Mouse (Mus musculus): Measurements from ENCODE around the gene Lmtk2.

The Lmtk2 gene

DNA sequence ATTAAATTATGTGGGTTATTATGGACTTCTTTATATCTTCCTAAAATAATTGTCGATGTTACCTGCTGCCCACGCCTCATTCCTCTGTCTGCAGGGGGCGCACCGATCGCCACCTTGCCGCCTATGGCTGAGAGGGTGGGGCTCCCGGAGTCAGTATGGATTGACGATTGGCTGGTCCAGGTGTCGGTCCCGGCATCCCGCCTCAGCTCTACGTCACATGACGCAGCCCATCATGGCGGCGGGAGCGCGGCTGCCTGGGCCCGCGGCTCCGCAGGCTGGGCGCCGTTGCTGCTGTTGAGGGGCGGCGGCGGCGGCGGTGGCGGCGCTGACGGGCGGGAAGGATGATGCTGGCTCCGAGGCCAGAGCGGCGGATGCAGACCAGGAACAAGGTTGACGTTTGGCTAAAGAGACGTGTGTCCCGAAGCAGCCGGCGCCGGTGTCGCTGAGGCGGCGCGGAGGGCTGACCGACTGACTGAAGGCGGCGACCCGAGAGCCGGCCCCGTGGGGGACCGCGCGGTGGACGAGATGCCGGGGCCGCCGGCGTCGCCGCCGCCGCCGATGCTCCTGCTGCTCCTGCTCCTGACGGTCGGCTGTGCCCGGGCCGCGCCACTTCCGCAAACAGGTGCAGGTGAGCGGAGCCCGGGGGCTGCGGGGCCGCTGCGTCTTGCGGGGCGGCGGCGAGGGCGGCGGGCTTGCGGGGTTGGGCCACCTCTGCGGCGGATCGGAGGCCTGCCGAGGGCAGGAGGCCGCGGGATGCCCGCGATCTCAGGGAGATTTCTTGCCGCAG lies at the start of gene Lmtk2:
Lmtk2 (plus strand) TSS at position 288 of the 787 bp plus-strand sequence.
- DNase-seq (ENCODE audit: extremely low read depth, low read depth) = peak; percentile 78

GRCm38 (mm10) chr5:144051268-144051667 lies 49.0 kb upstream of the Lmtk2 start:
- peak; percentile 26 for DNase-seq (ENCODE audit: extremely low read depth, low read depth)

GRCm38 (mm10) chr5:144053450-144053849 lies 46.8 kb upstream of the Lmtk2 start:
- DNase-seq (ENCODE audit: extremely low read depth, low read depth) = no peak

- DNase-seq (ENCODE audit: extremely low read depth, low read depth) = no peak
Measured at GRCm38 (mm10) chr5:144054340-144054739, 45.9 kb upstream of the Lmtk2 start.

GRCm38 (mm10) chr5:144064093-144064492 lies 36.1 kb upstream of the Lmtk2 start:
- no peak for DNase-seq (ENCODE audit: extremely low read depth, low read depth)

DNA sequence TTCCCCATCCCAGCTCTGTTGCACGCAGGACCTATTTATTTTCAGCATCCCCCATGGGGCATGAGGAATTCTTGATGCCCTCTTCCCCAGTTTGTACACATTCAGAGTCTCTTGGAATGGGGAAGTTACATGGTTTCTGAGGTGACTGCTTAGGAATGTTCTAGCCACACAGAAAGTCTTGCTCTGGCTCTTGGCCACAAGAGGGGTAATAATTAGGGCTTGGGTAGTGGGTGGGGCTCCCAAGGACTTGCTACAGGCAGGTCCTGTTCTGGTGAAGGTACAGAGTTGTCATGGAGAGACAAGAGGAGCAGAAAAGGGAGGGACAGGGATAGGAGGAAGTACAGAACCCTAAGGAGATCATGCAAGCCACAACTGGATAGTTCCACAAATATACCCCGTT lies 34.2 kb upstream of the Lmtk2 start:
- no peak for DNase-seq (ENCODE audit: extremely low read depth, low read depth)

GRCm38 (mm10) chr5:144070064-144070463 lies 30.2 kb upstream of the Lmtk2 start:
- DNase-seq (ENCODE audit: extremely low read depth, low read depth) = no peak

- no peak for DNase-seq (ENCODE audit: extremely low read depth, low read depth)
Measured at GRCm38 (mm10) chr5:144071249-144071648, 29.0 kb upstream of the Lmtk2 start.

GRCm38 (mm10) chr5:144077541-144077940 lies 22.7 kb upstream of the Lmtk2 start:
- no peak for DNase-seq (ENCODE audit: extremely low read depth, low read depth)

DNA sequence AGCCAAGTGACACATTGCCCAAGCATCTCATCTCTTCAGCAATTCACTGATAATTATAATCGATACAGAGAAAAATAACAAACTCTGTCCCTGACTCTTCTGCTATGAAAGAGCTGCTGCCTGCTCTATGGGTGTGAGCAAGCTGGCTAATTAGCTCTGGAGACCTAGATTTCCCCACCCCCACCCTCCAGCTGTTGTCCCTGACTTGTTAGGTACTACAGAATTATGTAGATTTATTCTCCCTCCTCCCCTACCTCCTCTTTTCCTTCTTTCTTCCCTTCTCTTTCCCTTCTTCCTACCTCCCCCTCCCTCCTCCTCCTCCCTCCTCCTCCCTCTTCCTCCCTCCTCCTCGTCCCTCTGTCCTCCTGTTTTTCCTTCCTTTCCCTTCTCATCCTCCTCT lies 19.4 kb upstream of the Lmtk2 start:
- no peak for DNase-seq (ENCODE audit: extremely low read depth, low read depth)

GRCm38 (mm10) chr5:144082006-144082405 lies 18.2 kb upstream of the Lmtk2 start:
- no peak for DNase-seq (ENCODE audit: extremely low read depth, low read depth)

GRCm38 (mm10) chr5:144083521-144083920 lies 16.7 kb upstream of the Lmtk2 start:
- no peak for DNase-seq (ENCODE audit: extremely low read depth, low read depth)

- no peak for DNase-seq (ENCODE audit: extremely low read depth, low read depth)
Measured at GRCm38 (mm10) chr5:144084271-144084670, 16.0 kb upstream of the Lmtk2 start.

- DNase-seq (ENCODE audit: extremely low read depth, low read depth) = no peak
Measured at GRCm38 (mm10) chr5:144085696-144086095, 14.5 kb upstream of the Lmtk2 start.

DNA sequence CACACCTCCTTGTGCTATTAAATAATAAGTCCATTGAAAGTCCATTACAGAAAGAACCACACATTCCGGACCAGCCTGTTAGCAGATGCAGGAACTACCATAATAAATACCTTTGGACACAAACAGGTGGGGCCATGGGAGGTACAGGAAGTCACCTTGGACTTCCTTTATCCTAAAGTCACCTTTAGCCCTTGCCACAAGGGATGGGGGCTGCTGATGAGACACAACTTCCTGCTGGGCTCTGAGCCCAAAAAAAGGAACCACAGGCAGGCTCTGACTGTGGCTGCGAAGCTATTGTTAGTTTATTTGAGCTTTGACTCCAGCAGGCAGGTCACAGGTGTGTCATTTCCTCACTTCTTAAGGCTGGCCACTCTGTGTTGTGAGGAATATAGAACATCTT lies 13.7 kb upstream of the Lmtk2 start:
- no peak for DNase-seq (ENCODE audit: extremely low read depth, low read depth)

GRCm38 (mm10) chr5:144088354-144088753 lies 11.9 kb upstream of the Lmtk2 start:
- DNase-seq (ENCODE audit: extremely low read depth, low read depth) = no peak

- DNase-seq (ENCODE audit: extremely low read depth, low read depth) = no peak
Measured at GRCm38 (mm10) chr5:144095461-144095970, 4.7 kb upstream of the Lmtk2 start.

- DNase-seq (ENCODE audit: extremely low read depth, low read depth) = no peak
Measured at GRCm38 (mm10) chr5:144097902-144098639, 2.2 kb upstream of the Lmtk2 start.

DNA sequence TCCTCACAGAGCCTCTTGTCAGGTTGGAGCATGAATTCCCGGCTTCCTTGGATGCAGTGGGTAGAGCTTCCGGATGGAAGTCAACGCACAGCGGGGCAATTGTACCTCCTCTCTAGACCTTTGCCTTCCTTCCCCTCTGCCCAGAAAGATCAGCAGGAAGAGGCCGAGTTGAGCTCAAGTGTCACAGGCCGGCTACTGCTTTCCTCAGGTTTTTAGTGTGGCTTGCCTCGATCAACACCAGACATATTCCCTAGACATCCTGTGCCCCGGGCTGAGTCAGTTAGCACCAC lies 1.7 kb upstream of the Lmtk2 start:
- no peak for DNase-seq (ENCODE audit: extremely low read depth, low read depth)

DNA sequence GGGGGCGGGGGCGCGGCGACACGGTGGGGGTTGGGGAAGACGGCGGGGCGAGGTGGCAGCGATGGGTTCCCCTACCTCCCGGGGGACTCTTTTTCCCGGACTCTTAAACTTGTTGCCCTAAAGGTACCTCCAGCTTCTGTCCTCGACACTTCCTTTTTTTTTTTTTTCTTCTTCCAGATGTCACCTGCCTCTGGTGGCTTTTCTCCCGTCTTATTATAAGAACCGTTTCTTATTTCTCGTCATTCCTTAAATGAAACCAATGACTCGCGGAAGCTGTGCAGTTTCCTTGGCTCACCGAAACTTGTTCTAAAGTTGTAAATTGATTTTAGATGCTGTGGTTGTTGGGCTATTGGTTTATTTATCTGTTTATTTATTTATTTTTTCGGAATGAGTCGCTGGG lies 712 bp downstream of the Lmtk2 start:
- no peak for DNase-seq (ENCODE audit: extremely low read depth, low read depth)

GRCm38 (mm10) chr5:144105070-144105469 lies 4.8 kb downstream of the Lmtk2 start:
- peak; percentile 81 for DNase-seq (ENCODE audit: extremely low read depth, low read depth)

- DNase-seq (ENCODE audit: extremely low read depth, low read depth) = peak; percentile 41
Measured at GRCm38 (mm10) chr5:144105471-144106129, 5.4 kb downstream of the Lmtk2 start.

All from MEL-GATA-1-ER (cell line).